Mouse (Mus musculus): Measurements from ENCODE around the gene Col8a2. TPM values are rescaled to one million over a fixed set of nuclear protein-coding genes. Genes with fewer than 3 reads are reported as not detected.

Col8a2 gene
- polyA plus RNA-seq, 1 experiment from 2014 or later = 18.5 TPM

DNA sequence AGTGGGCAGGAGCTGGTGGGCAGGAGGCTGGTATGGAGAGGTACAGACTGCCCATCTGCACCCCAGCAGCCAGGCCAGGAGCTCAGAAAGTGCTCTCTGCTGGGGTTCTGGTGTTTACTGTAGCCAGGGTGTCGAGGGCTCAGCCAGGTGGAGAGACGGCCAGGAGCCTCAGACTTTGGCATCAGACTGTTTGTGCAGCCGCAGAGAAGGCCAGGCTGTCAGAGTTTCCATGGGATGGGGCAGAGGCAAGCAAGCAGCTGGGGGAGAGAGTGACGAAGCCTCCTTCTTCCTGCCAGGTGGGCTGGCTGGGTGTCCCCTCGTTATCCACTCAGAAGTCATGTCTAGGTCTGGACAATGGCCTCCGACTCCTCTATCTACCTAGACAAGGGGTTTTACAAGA lies 8.6 kb downstream of the Col8a2 start:
- Histone ChIP-seq H3K4me3 (no peak overlapping the region), H3K4me1 (replicated peaks) (peaks cover 24% of the 10 kb centered on the region), H3K36me3 (no peaks in the 10 kb centered on the region), H3K9me3 (peaks cover 3% of the 10 kb centered on the region; the same call in 1 of the 2 replicates), H3K27me3 (ENCODE audit: insufficient read depth, poor library complexity, severe bottlenecking) (peaks cover 66% of the 10 kb centered on the region), H3K27ac (no peak overlapping the region)
- WGBS = 72% methylated on average over 6 of the region's 6 CpGs
- DNase-seq (ENCODE audit: low spot score) = no peak

DNA sequence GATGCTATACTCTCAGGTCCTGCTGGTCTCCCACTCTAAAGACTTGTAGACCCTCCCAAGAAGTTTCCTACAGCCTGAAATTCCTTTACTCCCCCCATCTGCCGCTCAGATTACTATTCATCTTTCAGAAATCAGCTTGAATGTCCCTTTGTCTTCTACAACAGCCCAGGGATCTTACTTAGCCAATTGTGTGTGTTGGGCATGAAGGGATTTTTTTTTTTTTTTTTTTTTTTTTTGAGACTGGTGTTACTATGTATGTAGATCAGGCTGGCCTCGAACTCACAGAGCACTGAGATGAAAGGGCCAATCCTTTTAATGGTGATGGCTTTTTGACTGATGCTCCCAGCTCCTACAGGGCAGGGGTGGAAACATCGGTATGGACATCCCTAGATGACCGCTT lies 9.3 kb downstream of the Col8a2 start:
- Histone ChIP-seq H3K4me3 (no peak overlapping the region), H3K27me3 (ENCODE audit: insufficient read depth, poor library complexity, severe bottlenecking) (peaks cover 73% of the 10 kb centered on the region), H3K36me3 (no peaks in the 10 kb centered on the region), H3K4me1 (replicated peaks) (peaks cover 30% of the 10 kb centered on the region), H3K27ac (no peak overlapping the region), H3K9me3 (peaks cover 3% of the 10 kb centered on the region; the same call in 1 of the 2 replicates)
- no peak for DNase-seq (ENCODE audit: low spot score)
- WGBS = 43% methylated on average over 4 of the region's 4 CpGs

DNA sequence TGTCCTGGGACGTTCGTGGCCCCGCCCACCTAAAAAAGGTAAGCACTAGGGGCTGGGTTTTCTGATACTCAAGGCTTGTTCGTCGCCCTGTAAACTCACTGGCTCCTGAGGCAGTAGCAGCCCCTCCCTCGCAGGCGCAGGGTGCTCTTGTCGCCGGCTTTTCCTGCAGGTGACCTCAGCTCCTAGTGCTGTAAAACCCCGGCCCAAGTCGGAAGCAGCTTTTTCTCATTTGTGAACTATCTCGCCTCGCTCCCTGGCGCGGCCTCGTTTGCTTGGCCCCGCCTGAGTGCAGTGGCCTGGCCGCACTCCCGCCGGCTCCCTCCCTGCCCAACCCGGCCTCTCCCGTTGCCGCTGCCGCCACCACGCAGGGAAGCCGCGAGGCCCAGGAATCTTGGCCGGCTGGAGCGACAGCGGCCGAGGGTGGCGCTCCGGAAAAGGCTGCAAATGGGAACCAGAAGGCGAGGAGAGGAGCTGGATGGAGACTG lies 10.1 kb downstream of the Col8a2 start:
- Histone ChIP-seq H3K4me3 (peak overlapping the region; percentile 49), H3K27me3 (ENCODE audit: insufficient read depth, poor library complexity, severe bottlenecking) (peaks cover 75% of the 10 kb centered on the region), H3K4me1 (replicated peaks) (peaks cover 31% of the 10 kb centered on the region), H3K36me3 (no peaks in the 10 kb centered on the region), H3K27ac (peak overlapping the region; percentile 73), H3K9me3 (peaks cover 3% of the 10 kb centered on the region; the same call in 1 of the 2 replicates)
- peak; percentile 66 for DNase-seq (ENCODE audit: low spot score)
- WGBS = 1% methylated on average over 34 of the region's 34 CpGs

GRCm38 (mm10) chr4:126300916-126301583 lies 14.5 kb downstream of the Col8a2 start:
- H3K4me3 ChIP-seq = peak overlapping the region; percentile 45
- no peaks in the 10 kb centered on the region for H3K36me3 ChIP-seq
- DNase-seq (ENCODE audit: low spot score) = no peak
- peaks cover 6% of the 10 kb centered on the region for H3K9me3 ChIP-seq
- peak overlapping the region; percentile 46; the same call in 1 of the 2 replicates for H3K27ac ChIP-seq
- H3K27me3 ChIP-seq (ENCODE audit: insufficient read depth, poor library complexity, severe bottlenecking) = peaks cover 85% of the 10 kb centered on the region
- WGBS = 1% methylated on average over 50 of the region's 50 CpGs
- peaks cover 38% of the 10 kb centered on the region for H3K4me1 ChIP-seq (replicated peaks)

GRCm38 (mm10) chr4:126301584-126302309 lies 15.2 kb downstream of the Col8a2 start:
- Histone ChIP-seq H3K27me3 (ENCODE audit: insufficient read depth, poor library complexity, severe bottlenecking) (peaks cover 78% of the 10 kb centered on the region), H3K27ac (0 out of 2 replicates have a peak overlapping the region, but pooled peaks have one; percentile 46), H3K4me1 (replicated peaks) (peaks cover 31% of the 10 kb centered on the region), H3K4me3 (peak overlapping the region; percentile 45), H3K36me3 (no peaks in the 10 kb centered on the region), H3K9me3 (peaks cover 8% of the 10 kb centered on the region)
- 4% methylated on average over 27 of the region's 27 CpGs for WGBS
- DNase-seq (ENCODE audit: low spot score) = peak; percentile 49

GRCm38 (mm10) chr4:126303877-126304276 lies 17.3 kb downstream of the Col8a2 start:
- Histone ChIP-seq H3K27ac (no peak overlapping the region), H3K27me3 (ENCODE audit: insufficient read depth, poor library complexity, severe bottlenecking) (peaks cover 60% of the 10 kb centered on the region)

DNA sequence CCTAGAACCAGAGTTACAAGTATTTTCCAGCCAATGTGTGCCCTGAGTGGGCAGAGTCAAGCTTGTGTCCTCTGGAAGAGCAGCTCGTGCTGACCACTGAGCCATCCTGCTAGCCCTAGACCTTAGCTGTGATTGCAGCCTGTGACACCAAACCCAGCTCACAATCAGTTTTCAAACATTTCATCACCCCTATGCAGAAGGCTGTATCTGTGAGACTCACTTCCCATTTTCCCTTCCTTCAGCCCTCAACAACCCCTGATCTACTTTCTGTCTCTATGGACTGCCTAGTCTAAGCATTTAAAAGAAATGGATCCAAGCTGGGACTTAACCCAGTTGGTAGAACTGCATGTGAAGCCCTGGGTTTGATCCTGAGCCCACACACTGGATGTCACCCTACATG lies 18.8 kb downstream of the Col8a2 start:
- H3K4me3 ChIP-seq = no peak overlapping the region
- H3K27me3 ChIP-seq (ENCODE audit: insufficient read depth, poor library complexity, severe bottlenecking) = peaks cover 53% of the 10 kb centered on the region
- peaks cover 32% of the 10 kb centered on the region for H3K4me1 ChIP-seq (replicated peaks)
- no peaks in the 10 kb centered on the region for H3K36me3 ChIP-seq
- peaks cover 5% of the 10 kb centered on the region for H3K9me3 ChIP-seq
- no peak for DNase-seq (ENCODE audit: low spot score)
- H3K27ac ChIP-seq = no peak overlapping the region
- WGBS = 92% methylated on average over 1 of the region's 1 CpGs

More at GRCm38 (mm10) chr4:126303877-126304276, 17.3 kb downstream of the Col8a2 start:
- H3K9me3 ChIP-seq = peaks cover 8% of the 10 kb centered on the region
- no peaks in the 10 kb centered on the region for H3K36me3 ChIP-seq
- 61% methylated on average over 4 of the region's 4 CpGs for WGBS
- no peak overlapping the region for H3K4me3 ChIP-seq
- no peak for DNase-seq (ENCODE audit: low spot score)
- peaks cover 24% of the 10 kb centered on the region for H3K4me1 ChIP-seq (replicated peaks)

GRCm38 (mm10) chr4:126306058-126306457 lies 19.5 kb downstream of the Col8a2 start:
- Histone ChIP-seq H3K36me3 (no peaks in the 10 kb centered on the region), H3K27me3 (ENCODE audit: insufficient read depth, poor library complexity, severe bottlenecking) (peaks cover 47% of the 10 kb centered on the region), H3K9me3 (peaks cover 5% of the 10 kb centered on the region), H3K27ac (no peak overlapping the region), H3K4me3 (no peak overlapping the region), H3K4me1 (replicated peaks) (peaks cover 28% of the 10 kb centered on the region)
- no peak for DNase-seq (ENCODE audit: low spot score)
- WGBS = 88% methylated on average over 6 of the region's 6 CpGs

DNA sequence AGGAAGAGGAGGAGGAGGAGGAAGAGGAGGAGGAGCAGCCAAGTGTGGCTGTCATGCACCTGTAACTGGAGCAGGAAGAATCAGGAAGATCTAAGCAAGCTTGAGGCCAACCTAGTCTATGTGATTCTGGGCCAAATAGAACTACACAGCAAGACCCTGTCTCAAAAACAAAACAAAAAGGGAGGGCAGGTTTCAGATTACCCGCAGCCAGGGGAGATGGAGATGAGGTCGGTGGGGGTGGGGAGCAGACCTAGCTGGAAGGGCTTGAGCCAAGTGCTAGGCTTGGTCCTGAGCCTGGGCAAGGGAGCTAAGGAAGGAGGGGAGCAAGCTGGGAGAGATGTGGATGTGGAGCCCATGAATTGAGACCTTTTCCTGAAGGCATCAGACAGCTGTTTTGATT lies 20.2 kb downstream of the Col8a2 start:
- Histone ChIP-seq H3K4me3 (no peak overlapping the region), H3K4me1 (replicated peaks) (peaks cover 21% of the 10 kb centered on the region), H3K36me3 (no peaks in the 10 kb centered on the region), H3K9me3 (peaks cover 5% of the 10 kb centered on the region), H3K27me3 (ENCODE audit: insufficient read depth, poor library complexity, severe bottlenecking) (peaks cover 39% of the 10 kb centered on the region), H3K27ac (no peak overlapping the region)
- 15% methylated on average over 2 of the region's 2 CpGs for WGBS
- DNase-seq (ENCODE audit: low spot score) = no peak

DNA sequence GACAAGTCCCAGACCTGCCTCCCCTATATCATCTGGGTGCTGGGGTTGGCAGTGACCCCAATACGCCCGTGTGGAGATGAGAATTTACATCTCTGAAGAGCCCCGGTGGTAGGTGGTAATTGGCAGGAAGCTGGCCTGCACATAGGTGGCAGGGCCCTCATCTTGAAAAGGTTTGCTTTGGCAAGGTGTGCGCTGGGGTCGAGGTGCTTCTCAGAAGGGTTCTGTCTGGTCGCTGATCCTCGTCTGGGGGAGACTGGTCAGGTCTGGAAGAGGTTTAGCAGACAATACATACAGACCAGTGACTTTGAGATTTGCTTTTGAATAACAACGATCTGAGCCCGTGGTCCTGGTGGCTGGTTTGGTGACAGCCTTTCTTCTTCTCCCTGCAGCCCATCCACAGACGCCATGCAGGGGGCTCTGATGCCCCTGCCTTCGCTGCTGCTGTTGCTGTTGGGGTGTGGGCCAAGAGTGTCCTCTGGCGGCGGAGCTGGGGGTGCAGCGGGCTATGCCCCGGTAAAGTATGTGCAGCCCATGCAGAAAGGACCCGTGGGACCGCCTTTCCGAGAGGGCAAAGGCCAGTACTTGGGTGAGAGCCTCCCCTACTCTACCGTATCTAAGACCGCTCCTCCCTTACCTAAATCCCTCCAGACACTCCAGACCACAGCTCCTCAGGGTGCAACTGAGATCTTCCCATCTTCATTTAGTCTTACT lies 22.8 kb downstream of the Col8a2 start:
- peaks cover 14% of the 10 kb centered on the region for H3K27me3 ChIP-seq (ENCODE audit: insufficient read depth, poor library complexity, severe bottlenecking)
- H3K9me3 ChIP-seq = peaks cover 5% of the 10 kb centered on the region
- H3K36me3 ChIP-seq = peaks cover 2% of the 10 kb centered on the region; the same call in 1 of the 2 replicates
- peak overlapping the region; percentile 60 for H3K27ac ChIP-seq
- peaks cover 31% of the 10 kb centered on the region for H3K4me1 ChIP-seq (replicated peaks)
- 16% methylated on average over 20 of the region's 20 CpGs for WGBS
- DNase-seq (ENCODE audit: low spot score) = no peak
- H3K4me3 ChIP-seq = peak overlapping the region; percentile 42

- peaks cover 35% of the 10 kb centered on the region for H3K4me1 ChIP-seq (replicated peaks)
- H3K36me3 ChIP-seq = peaks cover 7% of the 10 kb centered on the region
- DNase-seq (ENCODE audit: low spot score) = peak; percentile 93
- H3K27me3 ChIP-seq (ENCODE audit: insufficient read depth, poor library complexity, severe bottlenecking) = peaks cover 12% of the 10 kb centered on the region
- peaks cover 5% of the 10 kb centered on the region for H3K9me3 ChIP-seq
- H3K27ac ChIP-seq = peak overlapping the region; percentile 60
- 1% methylated on average over 7 of the region's 7 CpGs for WGBS
- peak overlapping the region; percentile 42 for H3K4me3 ChIP-seq
These were observed 23.3 kb downstream of the Col8a2 start for GRCm38 (mm10) chr4:126309922-126310309.

- Histone ChIP-seq H3K9me3 (peaks cover 5% of the 10 kb centered on the region), H3K27ac (peak overlapping the region; percentile 2; the same call in 1 of the 2 replicates), H3K36me3 (peaks cover 12% of the 10 kb centered on the region), H3K4me1 (replicated peaks) (peaks cover 35% of the 10 kb centered on the region), H3K4me3 (no peak overlapping the region), H3K27me3 (ENCODE audit: insufficient read depth, poor library complexity, severe bottlenecking) (peaks cover 12% of the 10 kb centered on the region)
- 77% methylated on average over 7 of the region's 7 CpGs for WGBS
- no peak for DNase-seq (ENCODE audit: low spot score)
These were observed 23.8 kb downstream of the Col8a2 start for GRCm38 (mm10) chr4:126310344-126310743.

Data from hindbrain, embryonic 10.5 days (tissue).